Mouse (Mus musculus) thymus, adult 2 months (tissue): ENCODE measurements around the gene Slc22a17.

Source experiments
- CTCF ChIP-seq: fragments of 200-500 bp; IDR thresholded peaks from 2 replicates; pipeline ENCODE4 v1.5.1; 2012; ENCODE audit warnings: mild to moderate bottlenecking, control low read depth, low read length, moderate library complexity, borderline replicate concordance; ENCODE audit not compliant: control insufficient read depth, poor library complexity, insufficient read depth; ENCODE audit errors: extremely low read depth
- POLR2A ChIP-seq: fragments of 200-500 bp; IDR thresholded peaks from 2 replicates; pipeline ENCODE4 v1.6.1; 2012; ENCODE audit warnings: mild to moderate bottlenecking, low read length, control low read depth, moderate library complexity; ENCODE audit not compliant: control insufficient read depth, poor library complexity, insufficient read depth; ENCODE audit errors: extremely low read depth

GRCm38 (mm10) chr14:54941024-54941978, 28.4 kb upstream of the Slc22a17 start:
- no peak for TF ChIP-seq CTCF
- no peak for TF ChIP-seq POLR2A
